Mouse (Mus musculus): ENCODE measurements around the gene Agtrap.

GRCm38 (mm10) chr4:148065702-148066400, 22.0 kb downstream of the Agtrap start:
- TF ChIP-seq CTCF (IDR thresholded peaks at IDR 0.05; ENCODE audit: low read depth, low read length) (no peak), POLR2A (IDR thresholded peaks at IDR 0.05; ENCODE audit: borderline replicate concordance, low read depth, low read length) (no peak)
